Mouse (Mus musculus) neural tube, embryonic 11.5 days (tissue): ENCODE measurements around the gene Tmc6. TPM values are rescaled to one million over a fixed set of nuclear protein-coding genes. Genes with fewer than 3 reads are reported as not detected.

Experiments used
- ATAC-seq: fragments of 200-750 bp; cut with Nextera tagmentation; 2 replicates; pipeline ENCODE4 v1.8.0; 2017; ENCODE audit warnings: moderate number of reproducible peaks, mild to moderate bottlenecking, moderate TSS enrichment, moderate library complexity; ENCODE audit not compliant: insufficient read depth, low FRiP score, low TSS enrichment
- DNase-seq: peaks from one replicate; pipeline ENCODE4 v3.0.0-alpha.2; 2015; ENCODE audit warnings: low spot score
- H3K27ac ChIP-seq: fragments of 300-500 bp; sonication (generic); 2 replicates; pipeline ENCODE4 v1.5.1; 2014; ENCODE audit warnings: low read depth, mild to moderate bottlenecking, low read length
- H3K27me3 ChIP-seq: fragments of 300-500 bp; sonication (generic); 2 replicates; pipeline ENCODE4 v1.6.1; 2014; ENCODE audit warnings: mild to moderate bottlenecking, low read length, mixed read lengths; ENCODE audit not compliant: control insufficient read depth, insufficient read depth
- H3K36me3 ChIP-seq: fragments of 300-500 bp; sonication (generic); 2 replicates; pipeline ENCODE4 v1.6.1; 2014; ENCODE audit warnings: mild to moderate bottlenecking, low read length, moderate library complexity, mixed read lengths; ENCODE audit not compliant: control insufficient read depth, insufficient read depth
- H3K4me1 ChIP-seq: fragments of 300-500 bp; sonication (generic); 2 replicates; pipeline ENCODE4 v1.6.1; 2014; ENCODE audit warnings: low read length, mixed read lengths; ENCODE audit not compliant: control insufficient read depth, insufficient read depth
- H3K4me2 ChIP-seq: fragments of 300-500 bp; sonication (generic); 2 replicates; pipeline ENCODE4 v1.6.1; 2014; ENCODE audit warnings: low read depth, mild to moderate bottlenecking, moderate library complexity
- H3K4me3 ChIP-seq: fragments of 300-500 bp; sonication (generic); 2 replicates; pipeline ENCODE4 v1.5.1; 2014; ENCODE audit warnings: low read depth, low read length
- H3K9ac ChIP-seq: fragments of 300-500 bp; sonication (generic); 2 replicates; pipeline ENCODE4 v1.6.1; 2014; ENCODE audit warnings: mild to moderate bottlenecking, low read length
- H3K9me3 ChIP-seq: fragments of 300-500 bp; sonication (generic); 2 replicates; pipeline ENCODE4 v1.6.1; 2016; ENCODE audit warnings: low read length; ENCODE audit not compliant: control insufficient read depth
- WGBS: fragments of 180-500 bp; shearing (Covaris S2); extraction: QIAGEN DNeasy Blood & Tissue Kit; methylation state at CpG from one replicate; pipeline ENCODE4 v1.1.7; 2014; 5-methylcytosine and 5-hydroxymethylcytosine counted together
- polyA plus RNA-seq: library from polyadenylated mRNA; unstranded; fragments of >200 nt; fragmentation: Nextera tagmentation; extraction: Ambion mirVana; gene quantifications from 2 replicates; pipeline ENCODE4 v1.2.1, GENCODE M21; 2014

The Tmc6 gene
- polyA plus RNA-seq, 1 experiment from 2014 or later, result 14.1 TPM

GRCm38 (mm10) chr11:117800038-117800437 lies 18.0 kb upstream of the Tmc6 start:
- no peaks in the 10 kb centered on the region for H3K9me3 ChIP-seq
- no peak for ATAC-seq
- 86% methylated on average over 7 of the region's 7 CpGs for WGBS

GRCm38 (mm10) chr11:117799174-117799573 lies 17.2 kb upstream of the Tmc6 start:
- Histone ChIP-seq H3K36me3 (no peaks in the 10 kb centered on the region), H3K4me1 (no peaks in the 10 kb centered on the region), H3K27me3 (no peaks in the 10 kb centered on the region), H3K9me3 (no peaks in the 10 kb centered on the region), H3K27ac (no peak overlapping the region), H3K4me2 (no peak overlapping the region), H3K9ac (no peak overlapping the region), H3K4me3 (no peak overlapping the region)
- DNase-seq (no peak), ATAC-seq (no peak)
- WGBS, result 60% methylated on average over 5 of the region's 5 CpGs

More at GRCm38 (mm10) chr11:117800038-117800437, 18.0 kb upstream of the Tmc6 start:
- H3K4me2 ChIP-seq, result no peak overlapping the region
- no peaks in the 10 kb centered on the region for H3K4me1 ChIP-seq
- no peak for DNase-seq
- no peak overlapping the region for H3K4me3 ChIP-seq
- no peak overlapping the region for H3K27ac ChIP-seq
- H3K9ac ChIP-seq, result no peak overlapping the region
- H3K27me3 ChIP-seq, result no peaks in the 10 kb centered on the region
- no peaks in the 10 kb centered on the region for H3K36me3 ChIP-seq

- no peak overlapping the region for H3K4me2 ChIP-seq
- ATAC-seq, result no peak
These were observed 16.2 kb upstream of the Tmc6 start for GRCm38 (mm10) chr11:117798160-117798541.

GRCm38 (mm10) chr11:117797511-117798159 lies 15.6 kb upstream of the Tmc6 start, which contains the start of gene 6030468B19Rik:
6030468B19Rik (plus strand) TSS chr11:117797660.
- H3K4me2 ChIP-seq, result no peak within 1 kb of the TSS
- H3K9ac ChIP-seq, result no peak within 1 kb of the TSS
- H3K36me3 ChIP-seq, result no peaks in the 10 kb centered on the region
- H3K4me1 ChIP-seq, result no peaks in the 10 kb centered on the region
- no peak within 1 kb of the TSS for H3K4me3 ChIP-seq
- H3K9me3 ChIP-seq, result no peaks in the 10 kb centered on the region
- H3K27me3 ChIP-seq, result no peaks in the 10 kb centered on the region
- 67% methylated on average over 9 of the region's 9 CpGs for WGBS
- no peak within 1 kb of the TSS for H3K27ac ChIP-seq
- no peak for ATAC-seq
- DNase-seq, result no peak

More at GRCm38 (mm10) chr11:117798160-117798541, 16.2 kb upstream of the Tmc6 start:
- no peaks in the 10 kb centered on the region for H3K9me3 ChIP-seq
- H3K27me3 ChIP-seq, result no peaks in the 10 kb centered on the region
- H3K36me3 ChIP-seq, result no peaks in the 10 kb centered on the region
- H3K9ac ChIP-seq, result no peak overlapping the region
- H3K4me1 ChIP-seq, result no peaks in the 10 kb centered on the region
- DNase-seq, result no peak
- H3K4me3 ChIP-seq, result no peak overlapping the region
- WGBS, result 45% methylated on average over 2 of the region's 2 CpGs
- H3K27ac ChIP-seq, result no peak overlapping the region

- H3K27me3 ChIP-seq, result no peaks in the 10 kb centered on the region
- 42% methylated on average over 5 of the region's 5 CpGs for WGBS
These were observed 15.0 kb upstream of the Tmc6 start for GRCm38 (mm10) chr11:117796954-117797353.

GRCm38 (mm10) chr11:117794035-117794551 lies 12.1 kb upstream of the Tmc6 start:
- H3K36me3 ChIP-seq, result no peaks in the 10 kb centered on the region
- no peak overlapping the region for H3K4me2 ChIP-seq
- ATAC-seq, result no peak
- 0 out of 2 replicates have a peak, but pooled peaks cover 4% of the 10 kb centered on the region for H3K27me3 ChIP-seq
- no peak overlapping the region for H3K4me3 ChIP-seq
- no peak for DNase-seq
- WGBS, result 52% methylated on average over 4 of the region's 4 CpGs
- no peaks in the 10 kb centered on the region for H3K9me3 ChIP-seq
- H3K4me1 ChIP-seq, result no peaks in the 10 kb centered on the region
- no peak overlapping the region for H3K9ac ChIP-seq
- no peak overlapping the region for H3K27ac ChIP-seq

More at GRCm38 (mm10) chr11:117796954-117797353, 15.0 kb upstream of the Tmc6 start:
- no peak overlapping the region for H3K9ac ChIP-seq
- no peaks in the 10 kb centered on the region for H3K9me3 ChIP-seq
- no peaks in the 10 kb centered on the region for H3K4me1 ChIP-seq
- no peak overlapping the region for H3K4me3 ChIP-seq
- no peak for DNase-seq
- H3K4me2 ChIP-seq, result no peak overlapping the region
- H3K27ac ChIP-seq, result no peak overlapping the region
- no peak for ATAC-seq
- H3K36me3 ChIP-seq, result no peaks in the 10 kb centered on the region

GRCm38 (mm10) chr11:117792281-117792888 lies 10.4 kb upstream of the Tmc6 start:
- 0 out of 2 replicates have a peak, but pooled peaks cover 4% of the 10 kb centered on the region for H3K27me3 ChIP-seq
- no peaks in the 10 kb centered on the region for H3K9me3 ChIP-seq
- peak overlapping the region; percentile 20; the same call in 1 of the 2 replicates for H3K4me2 ChIP-seq
- 6% methylated on average over 22 of the region's 22 CpGs for WGBS
- ATAC-seq (no peak), DNase-seq (no peak)
- no peaks in the 10 kb centered on the region for H3K4me1 ChIP-seq
- H3K9ac ChIP-seq, result no peak overlapping the region
- H3K4me3 ChIP-seq, result no peak overlapping the region
- H3K36me3 ChIP-seq, result no peaks in the 10 kb centered on the region
- no peak overlapping the region for H3K27ac ChIP-seq

- no peak overlapping the region for H3K27ac ChIP-seq
- 83% methylated on average over 9 of the region's 9 CpGs for WGBS
- H3K4me1 ChIP-seq, result no peaks in the 10 kb centered on the region
- DNase-seq (no peak), ATAC-seq (no peak)
- 0 out of 2 replicates have a peak, but pooled peaks cover 4% of the 10 kb centered on the region for H3K27me3 ChIP-seq
- no peak overlapping the region for H3K9ac ChIP-seq
- H3K36me3 ChIP-seq, result no peaks in the 10 kb centered on the region
- no peak overlapping the region for H3K4me3 ChIP-seq
- H3K4me2 ChIP-seq, result no peak overlapping the region
- no peaks in the 10 kb centered on the region for H3K9me3 ChIP-seq
These were observed 9.4 kb upstream of the Tmc6 start for GRCm38 (mm10) chr11:117791441-117791761.
